Mouse (Mus musculus): ENCODE measurements around the gene Itpk1.

- TF ChIP-seq POLR2A (IDR thresholded peaks at IDR 0.05; ENCODE audit: insufficient read depth, low read depth, low read length) (no peak), CTCF (IDR thresholded peaks at IDR 0.05) (no peak)
Measured at GRCm38 (mm10) chr12:102744839-102745238, 40.1 kb upstream of the Itpk1 start.
